Mouse (Mus musculus) yolk sac, embryonic 10.5 days (tissue): ENCODE results near the gene Foxn3.

Source experiments
- DNase-seq: peaks from one replicate; pipeline ENCODE4 v3.0.0-alpha.2; 2017; ENCODE audit warnings: low spot score

Gene Foxn3

GRCm38 (mm10) chr12:99352136-99352535 is 211.2 kb downstream of the Foxn3 start:
- DNase-seq = no peak

GRCm38 (mm10) chr12:99351731-99352130 is 211.7 kb downstream of the Foxn3 start:
- DNase-seq = no peak

DNA sequence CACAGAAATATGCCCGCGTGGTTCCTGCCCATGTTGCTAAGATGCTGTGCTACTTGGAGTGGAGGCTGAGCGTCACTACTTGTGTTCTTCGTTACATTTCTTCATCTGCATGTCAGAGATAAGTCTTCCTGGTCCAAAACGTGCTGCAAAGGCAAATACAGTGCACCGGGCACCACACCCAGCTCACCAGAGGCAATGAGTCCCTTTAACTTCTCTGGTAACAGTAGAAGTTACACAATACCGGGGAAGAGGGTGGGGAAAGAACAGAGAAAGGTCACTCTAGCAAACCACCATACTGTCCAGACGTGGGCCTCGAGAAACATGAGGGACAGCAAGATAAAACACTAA is 213.8 kb downstream of the Foxn3 start:
- no peak for DNase-seq

GRCm38 (mm10) chr12:99348940-99349649 is 214.3 kb downstream of the Foxn3 start:
- no peak for DNase-seq

GRCm38 (mm10) chr12:99347512-99347911 is 215.9 kb downstream of the Foxn3 start:
- no peak for DNase-seq

DNA sequence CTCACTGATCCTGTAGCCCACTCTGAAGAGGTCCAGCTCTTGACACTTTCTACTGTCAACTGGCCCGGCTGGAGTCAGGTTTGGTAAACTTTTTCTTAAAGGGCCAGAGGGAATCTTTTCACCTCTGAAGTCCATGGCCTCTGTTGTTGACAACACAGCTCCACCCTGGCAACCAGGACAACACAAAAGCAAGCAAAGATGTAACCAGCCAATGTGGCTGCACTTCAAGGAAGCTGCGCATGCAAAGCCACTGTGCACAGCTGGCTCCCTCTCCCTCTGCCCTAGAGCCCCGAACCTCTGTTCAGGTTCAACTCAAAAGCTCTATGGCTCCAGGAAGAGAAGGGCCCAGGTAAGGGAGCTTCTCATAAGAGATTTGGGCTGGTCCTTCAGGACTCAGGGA is 216.4 kb downstream of the Foxn3 start:
- no peak for DNase-seq

DNA sequence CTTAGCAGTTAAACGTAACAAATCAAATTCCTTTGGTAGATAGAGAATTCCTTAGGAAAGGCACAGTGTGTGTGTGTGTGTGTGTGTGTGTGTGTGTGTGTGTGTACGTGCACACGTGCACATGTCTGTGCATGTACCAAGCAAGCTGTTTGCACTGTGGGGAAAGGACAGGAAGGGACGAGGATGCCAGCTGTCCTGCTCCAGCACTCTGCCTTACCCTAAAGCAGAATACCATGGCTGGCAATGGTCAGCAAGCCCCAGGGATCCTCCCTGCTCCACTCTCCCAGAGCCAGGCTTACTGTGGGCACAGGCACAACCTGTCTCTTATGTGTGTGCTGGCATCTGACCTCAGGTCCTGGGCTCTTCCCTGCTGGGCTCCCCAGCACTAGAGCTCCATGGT is 218.1 kb downstream of the Foxn3 start:
- no peak for DNase-seq

DNA sequence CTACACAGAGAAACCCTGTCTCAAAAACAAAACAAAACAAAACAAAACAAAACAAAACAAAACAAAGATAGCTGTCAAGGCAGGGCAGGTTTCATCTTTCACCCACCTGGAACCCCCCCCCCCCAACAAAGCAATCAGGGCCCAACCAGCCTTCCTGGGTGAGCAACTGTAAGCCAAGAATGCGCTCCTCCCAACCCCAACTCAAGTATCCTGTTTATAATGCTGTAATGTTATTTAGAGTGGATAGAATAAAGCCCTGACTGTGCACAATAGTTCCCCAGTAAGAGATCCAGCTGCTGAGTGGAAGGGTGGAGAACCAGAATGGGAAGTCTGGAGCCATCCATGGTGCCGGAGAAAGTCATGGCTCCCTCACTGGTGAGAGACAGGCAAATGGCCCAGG is 220.0 kb downstream of the Foxn3 start:
- no peak for DNase-seq

- no peak for DNase-seq
Observed at GRCm38 (mm10) chr12:99342160-99342559, 221.2 kb downstream of the Foxn3 start.

GRCm38 (mm10) chr12:99341751-99342150 is 221.6 kb downstream of the Foxn3 start:
- DNase-seq = no peak

- peak; percentile 65 for DNase-seq
Observed at GRCm38 (mm10) chr12:99340418-99341182, 222.8 kb downstream of the Foxn3 start.

DNA sequence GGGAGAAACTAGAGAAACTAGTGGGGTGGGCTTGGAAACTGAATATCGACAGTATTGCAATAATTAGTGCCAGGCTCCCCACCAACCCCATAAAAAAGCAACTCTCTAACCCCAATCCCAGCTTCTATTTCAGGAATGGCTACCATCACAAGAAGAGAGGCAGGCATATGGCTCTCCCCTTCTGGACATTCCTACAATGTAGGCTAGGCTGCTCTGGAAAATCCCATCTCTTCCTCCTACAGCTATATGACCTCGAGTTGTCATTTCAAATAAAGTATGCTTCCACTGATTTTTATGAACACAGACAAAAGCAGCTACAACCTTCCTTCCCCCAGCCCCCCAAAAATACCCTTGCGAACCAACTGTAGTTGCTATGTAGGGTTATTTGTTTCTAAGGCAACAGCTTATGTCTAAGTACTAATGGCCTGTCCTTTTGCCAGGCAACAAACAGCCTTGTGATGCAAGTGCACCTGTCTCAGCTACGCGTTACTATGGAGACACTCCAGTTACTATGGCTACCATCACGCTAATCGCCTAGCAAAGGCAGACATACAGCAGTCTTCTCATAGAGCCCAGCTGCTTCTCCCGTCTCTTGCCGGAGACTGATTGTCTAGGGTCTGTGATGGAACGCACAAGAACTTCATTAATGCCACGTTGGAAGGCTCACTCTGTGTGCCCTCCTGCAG is 223.6 kb downstream of the Foxn3 start:
- no peak for DNase-seq

GRCm38 (mm10) chr12:99338754-99339153 is 224.6 kb downstream of the Foxn3 start:
- no peak for DNase-seq

DNA sequence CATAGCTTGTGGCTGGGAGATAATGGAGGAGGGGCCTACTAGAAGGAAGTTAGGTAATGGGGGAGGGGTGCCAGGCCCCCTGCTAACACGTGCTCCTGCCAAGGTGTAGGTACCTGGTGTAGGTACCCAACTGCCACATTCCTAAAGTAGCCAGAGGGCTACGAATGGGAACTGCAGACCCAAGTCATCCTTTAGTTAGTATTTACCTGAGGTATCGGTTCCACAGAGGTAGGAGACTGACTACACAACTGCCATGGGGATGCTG is 226.3 kb downstream of the Foxn3 start:
- no peak for DNase-seq

DNA sequence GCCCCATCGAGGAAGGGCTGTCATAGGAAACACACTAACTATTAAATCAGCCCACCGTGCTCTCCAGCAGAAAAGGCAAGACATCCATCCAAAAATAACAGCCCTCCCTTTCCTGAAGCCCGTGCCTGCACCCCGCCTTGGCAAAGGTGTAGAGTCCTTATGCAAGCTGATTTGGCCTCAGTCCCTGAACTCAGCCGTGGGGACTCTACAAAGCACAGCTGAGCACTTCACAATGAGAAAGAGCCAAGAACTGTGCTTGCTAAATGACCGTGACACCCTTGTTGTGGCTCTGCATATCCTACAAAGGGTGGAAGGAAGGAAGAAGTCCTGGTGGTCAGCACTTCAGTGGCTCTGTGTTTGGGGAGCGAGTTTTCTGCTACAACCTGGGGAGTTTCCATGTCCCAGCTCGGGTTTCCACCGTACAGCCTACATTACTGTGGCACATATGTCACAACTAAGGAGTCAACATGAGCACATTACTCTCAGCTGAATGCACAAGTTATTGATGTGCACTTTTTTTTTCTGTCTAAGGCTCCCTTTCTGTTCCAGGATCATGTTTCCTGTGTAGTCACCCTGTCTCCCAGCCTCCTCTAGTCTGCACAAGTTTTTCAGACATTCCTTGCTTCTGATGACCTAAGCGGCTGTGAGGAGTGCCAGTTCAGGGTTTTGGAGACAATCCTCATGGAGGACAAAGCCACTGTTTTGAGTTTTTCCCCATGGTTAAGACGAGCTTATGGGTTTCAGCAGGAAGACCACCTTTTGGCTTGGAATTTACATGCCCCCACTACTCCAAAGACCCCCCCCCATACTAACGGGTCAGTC is 226.8 kb downstream of the Foxn3 start:
- DNase-seq = no peak

DNA sequence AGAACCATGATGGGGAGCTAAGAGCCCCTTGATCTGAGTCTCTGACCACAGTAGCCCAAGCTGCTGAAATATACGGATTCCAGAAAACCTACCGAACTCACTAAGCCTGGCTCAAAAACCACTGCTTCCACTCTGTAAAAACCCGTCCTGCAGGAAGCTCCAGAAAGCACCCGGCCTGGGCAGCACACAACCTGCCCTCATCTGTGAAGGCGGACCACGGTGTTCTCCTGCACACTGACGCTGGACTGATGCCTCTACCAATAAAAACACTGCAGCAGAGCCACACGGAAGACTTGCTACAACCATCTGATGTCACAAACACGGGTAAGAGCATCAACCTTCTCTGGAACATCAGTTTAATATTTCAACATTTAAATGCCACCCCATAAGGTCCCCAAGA is 227.8 kb downstream of the Foxn3 start:
- DNase-seq = no peak

- no peak for DNase-seq
Observed at GRCm38 (mm10) chr12:99334026-99334425, 229.4 kb downstream of the Foxn3 start.

DNA sequence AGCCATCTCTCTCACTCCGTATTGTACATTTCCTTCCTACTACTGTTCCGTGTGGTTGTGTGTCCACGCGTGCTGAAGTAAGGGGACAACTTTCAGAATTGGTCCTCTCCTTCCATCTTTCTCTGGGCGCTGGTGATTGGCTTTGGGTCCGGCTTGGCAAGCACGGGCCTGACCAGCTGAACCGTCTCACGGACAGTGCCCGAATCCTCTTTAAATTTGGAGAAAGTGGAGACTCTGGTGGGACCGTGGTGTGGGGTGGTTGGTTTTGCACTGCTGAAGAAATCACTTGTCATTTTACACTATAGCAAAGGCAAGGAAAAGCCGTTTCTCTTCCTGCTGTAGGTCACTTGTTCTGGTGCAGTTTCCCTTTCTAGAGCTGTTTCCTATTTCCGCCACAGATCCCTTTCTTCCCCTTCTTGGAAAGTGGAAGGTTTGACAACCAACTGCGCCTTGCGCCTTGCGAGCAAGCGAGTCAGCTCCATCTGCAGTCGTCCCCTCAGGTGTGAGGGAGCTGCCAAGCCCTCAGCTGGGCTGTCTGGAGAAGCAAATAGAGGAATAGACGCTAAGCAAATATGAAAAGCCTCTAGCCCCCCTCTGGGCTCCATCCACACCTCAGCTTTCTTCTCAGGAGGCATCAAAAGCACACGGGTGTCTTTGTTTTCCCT is 229.9 kb downstream of the Foxn3 start:
- DNase-seq = no peak

- DNase-seq = no peak
Observed at GRCm38 (mm10) chr12:99332144-99332807, 231.1 kb downstream of the Foxn3 start.

DNA sequence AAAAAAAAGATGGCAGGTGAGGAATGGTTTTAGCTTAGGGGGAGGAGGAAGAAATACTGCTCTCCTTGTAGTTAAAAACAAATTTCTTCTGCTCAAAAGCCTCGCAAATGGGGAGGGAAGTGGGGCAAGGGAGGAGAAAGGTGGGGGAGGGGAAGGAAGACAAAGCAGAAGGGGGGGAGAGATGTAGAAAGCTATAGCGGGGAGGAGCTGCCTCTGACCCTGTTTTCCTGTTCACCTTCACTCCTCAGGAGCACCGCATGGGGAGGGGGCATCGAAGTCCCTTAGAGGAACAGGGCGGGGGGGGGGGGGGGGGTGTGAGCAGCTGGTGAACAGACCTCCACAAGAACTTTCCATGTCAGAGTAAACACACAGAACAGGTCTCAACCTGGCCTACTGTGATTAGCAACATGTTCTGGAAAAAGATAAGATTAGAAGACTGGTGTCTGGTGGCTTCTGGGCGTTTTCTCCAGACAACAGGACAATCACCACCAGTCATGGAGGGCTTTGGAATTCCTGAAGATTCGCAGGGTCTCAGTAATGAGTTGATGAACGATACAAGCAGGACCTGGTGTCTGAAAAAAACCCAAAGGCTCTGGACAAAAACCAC is 231.9 kb downstream of the Foxn3 start:
- no peak for DNase-seq

- DNase-seq = no peak
Observed at GRCm38 (mm10) chr12:99330822-99331285, 232.5 kb downstream of the Foxn3 start.
